Mouse (Mus musculus) thymus, postnatal 14 days (tissue): ENCODE measurements at regions not wholly inside any gene's neighbourhood (a gene's known extent, or its start where the extent isn't known, plus 50 kb on each side); places are given as distances from the start of the nearest gene placed in this dataset.
A peak's percentile ranks its signal among the peaks of the same experiment; 100 is the strongest.

Source experiments
- DNase-seq: peaks from one replicate; pipeline ENCODE4 v3.0.0; 2021

DNA sequence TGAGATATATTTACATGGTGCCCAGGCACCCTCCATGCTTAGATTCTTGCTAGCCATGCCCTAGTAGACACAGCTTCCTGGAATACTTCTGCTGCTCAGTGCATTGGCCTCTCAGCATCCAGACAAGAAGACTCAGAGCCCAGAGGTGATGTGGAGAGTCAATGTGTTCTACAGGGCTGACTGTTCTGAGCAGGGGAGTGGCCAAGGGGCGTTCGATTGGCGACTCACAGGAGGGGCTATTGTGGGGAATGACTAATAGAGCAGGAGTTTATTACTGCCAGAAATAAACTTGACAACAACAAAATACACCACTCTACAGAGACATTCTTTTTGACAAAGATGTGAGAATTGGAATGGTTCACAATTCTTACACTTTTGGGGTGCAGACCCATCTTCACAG is 156.3 kb downstream of the Mtx2 start:
- DNase-seq: no peak

- DNase-seq: no peak
These were observed 168.2 kb downstream of the Mtx2 start for GRCm38 (mm10) chr2:74993802-74994201.

DNA sequence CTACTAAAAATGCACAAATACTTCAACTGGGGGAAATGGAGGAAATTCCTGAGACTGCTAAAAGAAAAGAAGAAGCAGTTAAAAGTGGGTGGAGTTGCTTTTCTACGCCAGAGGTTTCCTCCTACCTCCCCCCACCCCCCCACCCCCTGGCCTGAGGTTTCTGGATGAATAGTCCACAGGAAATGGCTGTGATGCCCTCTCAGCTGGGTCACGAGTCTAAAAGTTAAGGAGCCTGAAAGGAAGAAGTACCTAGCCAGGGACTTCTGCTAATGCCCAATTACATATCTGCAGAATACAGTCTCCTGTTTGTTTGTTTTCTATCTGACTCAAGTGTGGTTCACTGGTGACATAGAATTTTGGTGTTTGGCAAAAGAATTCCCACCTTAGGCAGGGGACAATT is 169.4 kb downstream of the Mtx2 start:
- DNase-seq: no peak

DNA sequence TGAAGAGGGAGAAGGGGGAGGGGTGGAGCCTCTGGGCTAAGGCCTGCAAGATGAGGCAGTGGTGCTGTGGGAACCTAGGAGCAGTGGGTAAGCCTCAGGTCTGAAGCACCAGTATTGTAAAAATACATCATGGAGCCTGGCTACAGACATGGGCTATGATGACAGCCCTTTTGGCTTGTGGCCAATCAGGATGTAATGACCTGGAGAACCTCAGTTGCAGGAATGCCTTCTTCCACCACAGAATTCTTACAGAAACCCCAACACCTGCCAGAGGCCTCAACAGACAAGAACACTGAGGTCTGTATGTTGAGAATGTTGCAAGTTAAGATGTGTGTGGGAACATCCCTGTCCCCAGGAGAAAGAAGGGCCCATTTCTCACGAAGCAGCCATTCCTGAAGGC is 172.1 kb downstream of the Mtx2 start:
- no peak for DNase-seq

- DNase-seq: no peak
These were observed 174.8 kb downstream of the Mtx2 start for GRCm38 (mm10) chr2:75000368-75000796.

DNA sequence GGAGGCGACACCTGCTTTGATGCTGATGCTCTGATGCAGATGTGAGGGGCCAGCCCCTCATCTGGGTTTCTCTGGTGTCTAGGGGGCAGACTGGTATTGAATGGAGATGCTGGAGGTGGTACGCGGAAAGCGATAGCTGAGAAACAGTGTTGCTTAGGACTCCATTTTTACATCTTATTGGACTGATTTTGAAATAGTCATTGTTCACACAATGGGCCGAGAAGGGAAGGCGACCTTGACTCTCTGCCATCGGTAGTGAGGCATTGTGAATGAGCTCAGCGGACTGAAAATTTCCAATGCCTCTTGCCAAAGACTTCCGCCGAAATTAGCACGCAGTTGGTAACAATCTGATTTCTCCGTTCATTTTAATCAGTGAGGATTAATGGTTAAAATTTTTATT is 177.0 kb downstream of the Mtx2 start:
- no peak for DNase-seq

DNA sequence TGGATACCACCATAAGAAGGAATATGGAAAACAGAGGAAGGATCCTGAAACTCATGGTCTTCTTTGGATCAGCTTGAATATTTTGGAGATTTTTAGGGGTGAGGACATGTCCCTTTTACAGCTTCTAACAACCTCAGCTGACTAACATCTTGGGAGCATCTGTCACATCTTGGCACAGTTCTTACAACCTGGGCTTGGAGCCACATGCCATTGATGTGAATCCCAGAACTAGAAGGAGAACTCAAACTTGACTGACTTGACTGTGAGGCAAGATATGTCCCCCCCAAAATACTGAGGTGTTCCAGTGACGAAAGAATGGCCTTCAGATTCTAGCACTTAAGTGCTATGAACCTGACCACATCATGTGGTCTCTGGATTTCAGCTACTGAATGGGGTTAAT is 182.5 kb downstream of the Mtx2 start:
- DNase-seq: no peak

DNA sequence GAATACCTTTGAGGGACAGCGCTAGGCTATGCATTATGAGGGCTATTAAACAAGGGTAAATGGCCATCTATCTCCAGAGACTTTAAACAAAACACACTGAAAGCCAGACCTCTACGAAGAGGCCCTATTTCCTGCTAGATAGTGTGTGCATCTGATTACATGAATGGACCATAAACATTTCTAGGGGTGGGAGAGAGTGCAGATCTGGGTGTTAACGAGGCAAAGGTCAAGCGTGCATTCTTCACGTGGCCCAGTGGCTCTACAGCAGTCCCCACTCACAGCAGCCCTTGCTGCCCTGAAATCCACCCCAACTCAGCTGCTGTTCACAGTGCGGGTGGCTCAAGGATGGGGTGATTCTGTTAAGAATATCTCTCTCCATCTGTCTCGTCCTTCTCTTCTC is 185.0 kb downstream of the Mtx2 start:
- DNase-seq: no peak

- no peak for DNase-seq
These were observed 186.4 kb downstream of the Mtx2 start for GRCm38 (mm10) chr2:75012046-75012445.

DNA sequence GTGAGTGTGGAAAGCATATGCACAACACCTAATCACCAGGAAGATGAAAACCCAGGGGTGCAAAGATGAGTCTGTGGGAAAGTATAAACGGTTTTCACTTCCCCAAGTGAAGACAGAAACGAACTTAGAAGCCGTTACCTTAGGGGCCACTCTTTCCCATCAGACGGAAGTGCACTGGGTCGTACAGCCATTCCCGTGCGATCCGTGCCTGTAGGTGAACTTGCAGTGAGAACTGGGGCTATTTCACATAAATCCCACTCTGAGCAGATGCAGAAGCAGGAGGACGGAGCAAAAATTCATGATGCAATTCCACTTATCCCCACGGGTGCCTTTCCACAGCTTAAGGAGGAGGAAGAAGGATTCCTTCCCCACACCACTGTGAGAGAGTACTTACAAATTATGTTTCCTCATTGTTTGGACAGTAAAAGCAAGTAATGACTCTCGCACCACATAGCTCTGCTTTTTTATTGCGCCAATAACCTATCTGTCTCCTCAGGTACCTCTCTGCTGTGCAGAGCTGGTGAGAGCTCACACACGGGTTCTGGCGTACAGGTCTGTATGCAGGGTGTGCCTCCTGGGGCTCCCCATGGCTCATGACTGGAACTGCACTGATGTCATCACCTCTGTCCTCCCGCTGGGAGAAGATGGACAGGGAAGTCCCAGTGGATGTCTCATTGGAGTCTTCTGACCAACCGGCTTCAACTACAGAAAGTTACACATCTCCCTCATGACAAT is 189.6 kb downstream of the Mtx2 start:
- no peak for DNase-seq

GRCm38 (mm10) chr2:75019459-75019858 is 193.9 kb downstream of the Mtx2 start:
- DNase-seq: peak; percentile 80

DNA sequence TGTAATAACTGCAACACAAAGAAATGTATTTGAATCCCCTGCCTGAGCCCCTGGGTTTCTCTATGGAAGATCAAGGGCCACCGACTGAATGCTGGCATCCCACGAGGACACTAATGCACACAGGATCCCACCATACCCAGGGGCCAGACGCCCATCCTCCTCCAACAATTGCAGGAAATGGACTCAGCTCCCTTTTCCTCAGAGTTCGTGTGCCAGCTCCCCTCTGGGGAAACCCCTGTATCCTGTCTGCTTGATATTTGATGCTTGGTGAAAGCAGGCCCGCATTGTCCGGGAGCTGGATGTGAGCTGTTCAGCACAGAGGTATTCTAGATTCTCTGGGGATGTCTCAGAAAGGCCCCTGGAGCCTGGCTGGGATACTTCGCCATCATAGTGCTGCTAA is 196.0 kb downstream of the Mtx2 start:
- DNase-seq: no peak

DNA sequence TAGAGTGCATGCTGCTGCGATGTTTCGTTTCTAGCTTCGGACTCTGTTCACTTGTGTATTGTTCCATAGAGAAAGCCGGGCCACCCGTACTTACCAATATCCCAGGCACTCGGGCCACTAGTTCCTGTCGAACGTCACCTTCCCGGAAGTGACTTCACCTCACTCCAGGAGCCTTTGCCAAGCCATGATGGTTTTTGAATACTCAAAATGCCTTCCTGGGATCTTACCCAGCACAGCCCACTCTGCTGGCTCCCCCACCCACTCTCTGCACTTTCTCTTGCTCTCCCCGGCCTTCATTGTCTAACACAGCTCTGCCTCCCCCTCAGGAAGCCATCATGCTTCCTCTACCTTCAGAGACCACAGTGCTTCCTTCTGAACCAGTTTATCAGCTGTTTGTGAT is 202.5 kb downstream of the Mtx2 start:
- DNase-seq: peak; percentile 17

DNA sequence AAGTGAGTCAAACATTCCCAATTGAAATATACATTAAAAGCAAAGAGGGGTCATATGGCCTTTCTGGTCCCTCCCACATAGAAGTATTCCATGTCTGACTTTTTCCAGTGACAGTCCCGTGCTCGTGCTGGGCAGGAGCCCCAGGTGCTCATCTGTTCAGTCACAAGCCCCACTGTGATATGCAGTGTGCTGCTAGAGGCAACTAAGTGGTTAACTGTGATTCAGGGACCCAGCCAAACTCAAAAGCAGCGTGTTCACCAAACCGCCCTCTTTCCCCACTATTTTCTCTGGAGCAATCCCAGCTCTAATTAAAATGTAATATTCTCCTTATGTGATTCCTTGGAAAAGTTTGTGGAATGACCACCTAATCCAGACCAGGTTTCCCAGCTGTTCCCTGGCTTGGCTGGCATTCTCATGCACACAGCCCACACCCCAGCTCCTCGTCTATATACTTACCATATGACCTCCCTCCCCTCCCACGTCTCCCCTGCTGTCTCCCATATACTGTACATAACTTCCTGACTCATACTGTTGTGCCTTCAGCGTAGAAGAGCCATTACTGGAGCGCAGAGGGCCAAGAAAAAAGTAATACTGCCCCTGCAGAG is 203.6 kb downstream of the Mtx2 start:
- no peak for DNase-seq

GRCm38 (mm10) chr2:75034708-75035107 is 209.1 kb downstream of the Mtx2 start:
- no peak for DNase-seq

- DNase-seq: no peak
These were observed 213.5 kb downstream of the Mtx2 start for GRCm38 (mm10) chr2:75039066-75039465.

GRCm38 (mm10) chr2:75046892-75047291 is 221.3 kb downstream of the Mtx2 start:
- no peak for DNase-seq

DNA sequence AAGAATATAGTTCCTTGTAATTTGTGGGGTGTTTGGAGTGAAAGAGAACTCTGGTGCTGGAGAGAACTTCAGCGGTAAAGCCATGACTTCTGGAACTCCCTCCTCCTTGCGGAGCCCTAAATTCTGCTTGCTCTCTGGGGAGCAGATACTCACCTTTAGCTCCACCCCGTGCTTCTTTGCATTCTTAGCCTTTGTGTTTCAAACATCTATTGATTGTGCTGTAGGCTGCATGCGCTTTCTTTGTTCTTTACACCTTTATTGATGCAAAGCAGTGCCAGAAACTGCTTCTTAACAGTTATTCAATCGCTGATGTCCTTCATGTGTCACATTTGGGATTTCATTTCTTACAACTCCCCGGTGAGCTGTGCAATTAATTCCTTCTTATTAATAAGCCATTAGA is 222.5 kb downstream of the Mtx2 start:
- DNase-seq: no peak

DNA sequence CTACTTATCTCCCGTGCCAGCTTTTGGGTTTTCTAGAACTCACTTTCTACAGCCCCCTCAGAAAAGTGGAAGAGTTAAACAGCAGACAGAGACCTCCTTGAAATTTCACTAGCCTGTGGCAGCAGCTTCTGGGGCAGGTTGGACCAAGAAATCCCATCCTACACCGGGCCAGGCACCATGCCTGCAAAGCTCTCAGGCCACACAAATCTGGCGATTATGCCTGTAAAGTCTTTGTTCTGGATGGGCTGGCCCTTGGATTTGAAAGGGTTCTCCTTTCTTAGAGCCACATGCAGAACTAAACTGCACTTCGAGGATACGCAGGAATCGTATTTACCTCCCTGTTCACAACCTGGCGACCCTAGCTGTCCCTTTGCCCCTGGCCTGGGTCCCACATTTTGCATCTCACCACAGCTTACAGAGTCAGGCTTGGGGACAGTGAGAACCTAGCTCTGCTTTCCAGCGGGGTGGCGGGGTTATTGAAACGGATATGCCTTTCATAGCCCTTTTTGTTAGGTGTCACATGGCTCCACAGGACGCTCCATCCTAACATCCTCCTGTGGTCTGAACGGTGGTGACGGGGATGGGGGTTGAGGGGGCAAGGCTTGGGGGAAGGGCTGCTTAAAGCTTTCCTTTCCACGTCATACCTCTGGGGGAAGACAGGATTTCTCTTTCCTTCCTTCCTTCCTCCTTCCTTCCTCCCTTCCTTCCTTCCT is 229.0 kb downstream of the Mtx2 start:
- DNase-seq: peak; percentile 61

DNA sequence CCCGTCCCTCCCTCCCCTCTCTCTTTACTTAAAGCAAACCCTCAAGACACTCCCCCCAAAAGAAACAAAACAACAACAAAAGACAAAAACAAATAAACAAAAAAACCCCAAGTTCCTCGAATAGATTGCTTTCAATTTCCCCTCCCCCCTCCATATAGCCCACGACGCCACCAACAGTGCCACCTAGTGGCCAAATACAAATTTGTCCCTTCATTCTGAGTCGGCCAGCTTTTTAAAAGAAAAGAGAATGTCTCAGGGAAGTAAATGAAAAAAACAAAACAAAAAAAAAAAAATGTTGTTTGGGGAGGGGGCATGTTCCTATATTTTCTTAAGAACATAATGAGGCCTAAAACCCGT is 229.6 kb downstream of the Mtx2 start:
- DNase-seq: peak; percentile 67

DNA sequence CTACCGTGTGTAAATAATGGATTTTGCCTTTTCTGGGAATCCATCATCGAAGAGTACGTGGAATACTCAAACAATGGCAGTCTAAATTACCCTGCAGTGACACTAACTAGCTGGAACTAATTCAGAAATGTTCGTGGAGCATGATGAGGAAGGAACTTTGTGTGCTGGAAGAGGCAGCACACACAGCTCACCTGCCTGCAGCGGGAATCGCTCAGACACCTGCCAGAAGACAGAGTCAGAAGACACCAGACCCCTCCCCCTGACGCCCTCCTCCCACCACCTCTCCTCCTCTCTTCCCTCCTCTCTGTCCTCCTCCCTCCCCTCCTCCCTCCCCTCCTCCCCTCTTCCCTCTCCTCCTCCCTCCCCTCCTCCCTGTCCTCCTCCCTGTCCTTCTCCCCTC is 235.4 kb downstream of the Mtx2 start:
- no peak for DNase-seq

DNA sequence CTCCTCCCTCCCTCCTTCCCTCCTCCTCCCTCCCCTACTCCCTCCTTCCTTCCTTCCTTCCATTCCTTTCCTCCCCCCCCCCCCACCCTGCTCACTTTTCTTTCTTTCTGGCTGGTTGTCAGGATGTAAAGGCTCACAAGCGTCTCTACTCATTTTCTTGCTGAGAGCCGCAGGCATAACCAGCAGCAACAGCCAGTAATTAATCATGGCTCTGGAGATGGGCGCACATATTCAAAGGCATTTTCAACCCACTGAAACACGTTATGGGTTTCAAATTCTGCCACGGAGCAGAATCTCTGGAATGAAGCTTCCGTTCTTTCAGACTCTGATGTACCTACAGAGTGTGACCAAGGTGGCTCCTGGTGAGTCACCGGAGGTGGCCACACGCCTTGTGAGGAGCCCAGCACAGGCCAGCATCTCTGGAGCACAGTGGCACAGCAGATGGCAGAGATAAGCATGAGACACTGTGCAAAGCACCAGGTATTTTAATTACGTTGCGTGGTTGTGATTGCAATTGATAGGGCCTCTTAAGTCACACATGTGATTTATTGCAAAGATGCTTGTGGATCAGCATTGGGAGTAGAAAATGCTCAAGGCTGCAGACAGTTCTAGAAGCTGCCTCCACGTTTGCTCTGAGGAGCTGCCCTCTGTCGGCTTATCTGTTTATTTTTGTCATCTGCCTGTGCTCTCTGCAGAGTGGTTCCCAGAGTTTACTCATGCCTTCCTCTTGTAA is 236.0 kb downstream of the Mtx2 start:
- DNase-seq: no peak

GRCm38 (mm10) chr2:75062189-75062510 is 236.5 kb downstream of the Mtx2 start:
- no peak for DNase-seq
